Mouse (Mus musculus): ENCODE measurements around the gene Hipk4.
A peak's percentile ranks its signal among the peaks of the same experiment; 100 is the strongest.

Hipk4 gene

DNA sequence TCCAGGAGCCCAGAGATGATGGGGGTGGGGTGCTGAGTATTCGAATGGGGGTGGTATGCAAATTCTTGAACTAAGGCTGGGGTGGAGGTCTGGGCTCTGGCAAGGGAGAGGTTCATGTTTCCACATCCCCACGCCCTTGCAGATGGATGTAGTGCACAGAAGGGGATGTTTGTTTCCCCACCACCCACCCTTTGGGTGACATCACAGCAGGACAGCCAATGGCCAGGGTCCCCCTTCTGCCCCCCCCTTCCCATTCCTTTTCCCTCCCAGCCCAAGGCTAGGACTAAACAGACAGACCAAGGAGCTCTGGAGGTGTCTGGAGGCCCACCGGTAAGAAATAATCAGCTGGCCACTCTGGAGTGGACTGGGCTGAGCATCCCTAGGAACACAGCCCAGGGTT lies 24.0 kb upstream of the Hipk4 start, which contains the start of gene Prx:
Gene Prx (plus strand): TSS at position 289 of the 400 bp plus-strand sequence.
- DNase-seq: no peak

DNA sequence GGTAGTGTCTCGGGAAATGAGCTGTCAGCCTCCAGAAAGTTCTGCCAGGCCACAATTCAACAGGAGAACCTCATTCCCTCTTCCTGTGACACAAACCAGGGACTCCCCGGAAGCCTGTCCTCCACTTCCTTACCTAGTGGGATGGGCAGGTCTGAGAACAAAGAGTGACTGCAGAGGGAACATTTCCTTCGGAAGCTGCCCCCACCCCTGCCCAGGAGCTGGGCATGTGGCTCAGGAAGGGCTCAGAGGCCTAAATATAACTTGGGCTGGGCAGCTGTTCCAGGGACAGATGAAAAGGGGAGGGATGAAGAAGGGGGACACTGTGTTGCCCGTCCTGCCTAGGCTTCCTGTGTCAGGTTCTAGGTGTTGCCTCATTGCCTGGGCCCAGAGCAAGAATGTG lies 21.4 kb upstream of the Hipk4 start:
- DNase-seq: no peak

- DNase-seq: no peak
Measured at GRCm38 (mm10) chr7:27506765-27507370, 16.2 kb upstream of the Hipk4 start.

DNA sequence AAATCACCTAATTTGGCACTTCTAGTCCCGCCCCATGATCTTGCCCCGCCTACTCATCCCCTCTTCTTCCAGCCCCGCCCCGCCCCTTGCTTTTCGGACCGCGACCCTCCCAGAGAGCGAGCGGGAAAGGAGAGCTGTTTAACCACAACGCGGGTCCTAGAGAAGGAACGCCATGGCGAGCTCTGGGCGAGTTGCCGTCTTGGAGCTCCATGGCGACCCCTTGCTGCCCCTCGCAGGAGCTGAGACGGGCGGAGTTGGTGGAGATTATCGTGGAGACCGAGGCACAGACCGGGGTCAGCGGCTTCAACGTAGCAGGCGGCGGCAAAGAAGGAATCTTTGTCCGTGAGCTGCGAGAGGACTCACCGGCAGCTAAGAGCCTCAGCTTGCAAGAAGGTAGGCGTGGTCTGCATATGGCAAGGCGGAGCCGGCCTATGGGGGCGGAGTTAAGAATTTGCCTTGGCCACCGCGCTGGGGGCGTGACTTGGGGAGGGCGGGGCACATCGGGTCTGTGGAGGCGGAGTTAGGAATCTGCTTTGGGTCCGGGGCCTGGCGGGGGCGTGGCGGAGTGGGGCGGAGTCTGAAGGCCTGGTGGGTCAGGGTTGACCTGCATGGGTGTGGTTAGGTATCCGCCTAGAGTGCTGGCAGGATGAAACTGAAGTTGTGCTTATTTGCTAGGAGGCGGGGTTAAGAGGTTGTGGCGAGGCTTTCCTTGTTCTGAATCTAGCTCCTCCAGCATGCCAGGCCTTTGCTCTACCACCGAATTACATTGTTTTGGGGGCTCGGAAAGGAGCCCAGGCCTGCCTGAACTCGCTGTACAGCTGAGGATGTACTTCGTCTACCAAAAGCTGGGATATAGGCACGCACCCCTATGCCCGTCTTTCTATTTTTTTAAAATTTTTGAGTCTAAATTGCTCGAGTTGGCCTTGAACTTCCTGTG lies 15.1 kb upstream of the Hipk4 start:
- peak; percentile 96 to 98 for DNase-seq

- DNase-seq: peak; percentile 65 to 68
Measured at GRCm38 (mm10) chr7:27508648-27509005, 14.4 kb upstream of the Hipk4 start.

GRCm38 (mm10) chr7:27510809-27511208 lies 12.3 kb upstream of the Hipk4 start:
- no peak for DNase-seq

DNA sequence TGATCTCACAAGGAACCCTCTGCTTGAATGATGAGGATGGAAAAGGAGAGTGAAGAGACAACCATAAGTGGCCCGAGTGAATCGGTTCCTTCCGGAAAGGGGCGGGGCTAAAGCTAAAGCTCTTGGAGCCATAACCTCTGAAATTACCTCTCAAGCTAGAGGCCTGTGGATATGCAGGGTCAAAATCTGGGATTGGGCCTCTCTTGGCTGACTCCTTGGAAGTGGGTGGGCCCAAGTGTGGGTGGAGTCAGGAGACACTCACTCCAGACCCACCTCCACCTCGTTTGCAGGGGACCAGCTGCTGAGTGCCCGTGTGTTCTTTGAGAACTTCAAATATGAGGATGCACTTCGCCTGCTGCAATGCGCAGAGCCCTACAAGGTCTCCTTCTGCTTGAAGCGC lies 8.1 kb upstream of the Hipk4 start:
- DNase-seq: no peak

DNA sequence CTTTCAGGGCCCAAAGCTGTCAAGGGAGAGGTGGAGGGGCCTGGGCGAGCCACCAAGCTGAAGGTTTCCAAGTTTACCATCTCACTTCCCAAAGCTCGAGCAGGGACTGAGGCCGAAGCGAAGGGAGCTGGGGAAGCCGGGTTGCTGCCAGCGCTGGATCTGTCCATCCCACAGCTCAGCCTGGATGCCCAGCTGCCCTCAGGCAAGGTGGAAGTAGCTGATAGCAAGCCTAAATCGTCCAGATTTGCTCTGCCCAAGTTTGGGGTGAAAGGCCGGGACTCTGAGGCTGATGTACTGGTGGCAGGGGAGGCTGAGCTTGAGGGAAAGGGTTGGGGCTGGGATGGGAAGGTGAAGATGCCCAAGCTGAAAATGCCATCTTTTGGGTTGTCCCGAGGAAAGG lies 4.8 kb upstream of the Hipk4 start:
- no peak for DNase-seq

GRCm38 (mm10) chr7:27520104-27520503 lies 3.0 kb upstream of the Hipk4 start:
- DNase-seq: no peak

GRCm38 (mm10) chr7:27520599-27520998 lies 2.5 kb upstream of the Hipk4 start:
- DNase-seq: no peak

DNA sequence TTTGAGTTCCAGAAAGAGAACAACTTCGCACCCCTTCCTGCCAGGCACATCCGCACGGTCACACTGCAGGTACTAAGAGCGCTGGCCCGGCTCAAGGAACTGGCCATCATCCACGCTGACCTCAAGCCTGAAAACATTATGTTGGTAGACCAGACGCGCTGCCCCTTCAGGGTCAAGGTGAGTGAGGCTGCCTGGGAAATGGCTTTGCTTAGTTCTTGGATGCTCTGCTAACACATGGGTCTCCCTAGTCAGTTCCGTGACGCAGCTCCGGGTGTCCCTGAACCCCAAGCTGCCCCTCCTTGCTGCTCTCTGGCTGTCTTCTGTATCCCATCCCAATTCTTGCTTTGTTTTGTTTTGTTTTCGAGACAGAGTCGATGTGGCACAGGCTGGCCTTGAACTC lies 738 bp downstream of the Hipk4 start:
- DNase-seq: no peak

DNA sequence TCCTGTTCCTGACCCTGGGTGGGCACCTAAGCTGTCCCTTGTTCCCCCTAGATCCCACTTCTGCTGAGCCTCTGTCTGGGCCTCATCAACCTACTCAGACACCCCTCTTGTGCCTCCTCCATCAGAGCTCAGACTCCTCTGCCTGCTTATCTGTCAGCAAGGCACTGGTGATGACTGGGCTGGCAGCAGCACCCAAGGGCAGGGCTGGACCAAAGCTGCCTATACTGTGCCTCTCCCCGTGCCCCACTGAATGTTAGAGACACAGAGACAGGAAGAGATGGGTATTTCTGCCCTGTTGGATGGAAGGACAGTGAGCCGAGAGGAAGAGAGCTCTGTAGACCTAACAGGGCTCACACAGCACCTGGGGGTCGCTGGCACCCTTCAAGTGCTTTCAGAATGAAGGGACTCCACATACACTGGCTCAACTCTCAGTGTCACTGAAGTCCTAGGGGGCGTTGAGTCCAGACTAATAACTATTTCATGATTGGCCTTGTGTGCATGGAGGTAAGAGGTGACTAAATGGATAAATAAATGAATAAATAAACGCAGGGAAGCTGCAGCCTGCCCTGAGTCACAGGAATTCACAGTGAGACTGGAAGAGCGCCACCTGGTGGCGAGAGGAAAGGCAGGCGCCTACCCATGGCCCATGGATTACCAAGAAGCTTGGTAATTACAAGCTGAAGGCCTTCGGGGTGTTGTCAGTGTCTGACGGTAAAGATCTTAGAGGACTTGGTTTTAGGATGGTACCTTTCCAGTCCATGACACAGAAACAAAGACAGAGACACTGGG lies 3.2 kb downstream of the Hipk4 start:
- peak; percentile 64 to 66 for DNase-seq

DNA sequence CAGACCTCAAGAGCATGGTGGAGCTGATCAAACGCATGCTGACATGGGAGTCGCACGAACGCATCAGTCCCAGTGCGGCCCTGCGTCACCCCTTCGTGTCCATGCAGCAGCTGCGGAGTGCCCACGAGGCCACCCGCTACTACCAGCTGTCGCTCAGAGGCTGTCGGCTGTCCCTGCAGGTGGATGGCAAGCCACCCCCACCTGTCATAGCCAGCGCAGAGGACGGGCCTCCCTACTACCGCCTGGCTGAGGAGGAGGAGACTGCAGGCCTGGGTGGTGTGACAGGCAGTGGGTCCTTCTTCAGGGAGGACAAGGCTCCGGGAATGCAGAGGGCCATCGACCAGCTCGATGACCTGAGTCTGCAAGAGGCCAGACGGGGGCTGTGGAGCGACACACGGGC lies 6.0 kb downstream of the Hipk4 start:
- no peak for DNase-seq

DNA sequence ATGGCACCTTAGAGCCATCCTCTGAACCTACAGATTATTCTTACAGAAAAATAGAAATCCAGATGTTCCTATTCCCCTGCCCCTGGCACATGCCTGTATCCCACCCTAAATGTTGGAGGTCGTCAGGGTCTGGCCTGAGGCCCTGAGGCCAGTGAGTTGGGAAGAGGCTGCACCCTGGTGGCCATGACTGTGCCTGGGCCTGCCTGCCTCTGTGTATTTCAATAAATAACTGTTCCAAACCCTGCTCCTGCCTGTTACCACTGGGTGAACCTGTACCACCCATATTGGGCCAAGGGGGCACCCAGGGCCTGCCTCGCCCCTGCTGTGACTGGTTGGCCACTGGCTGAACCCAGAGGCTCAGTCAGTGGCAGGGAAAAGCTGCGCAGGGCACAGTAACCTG lies 7.9 kb downstream of the Hipk4 start:
- DNase-seq: no peak

DNA sequence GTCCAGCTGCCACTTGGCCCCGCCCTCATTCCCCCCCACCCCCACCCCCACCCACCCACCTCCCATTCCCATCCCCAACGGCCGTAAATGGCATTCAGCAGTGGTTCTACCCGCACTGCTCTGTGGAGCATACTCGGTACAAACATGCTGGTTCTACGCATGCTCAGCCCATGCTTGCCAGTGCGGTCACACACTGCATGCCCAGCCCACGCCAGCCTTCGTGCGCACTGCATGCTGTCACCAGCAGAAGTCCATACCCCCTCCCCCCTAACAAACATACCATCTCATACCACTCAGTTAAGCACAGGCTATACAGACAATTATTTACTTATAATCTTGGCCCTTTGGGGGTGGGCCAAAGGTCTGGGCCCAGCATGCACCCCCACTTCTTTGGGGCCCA lies 8.6 kb downstream of the Hipk4 start:
- DNase-seq: no peak

GRCm38 (mm10) chr7:27532480-27533050 lies 9.5 kb downstream of the Hipk4 start:
- DNase-seq: no peak

GRCm38 (mm10) chr7:27535386-27535785 lies 12.3 kb downstream of the Hipk4 start:
- no peak for DNase-seq

GRCm38 (mm10) chr7:27536618-27537017 lies 13.6 kb downstream of the Hipk4 start:
- DNase-seq: no peak

DNA sequence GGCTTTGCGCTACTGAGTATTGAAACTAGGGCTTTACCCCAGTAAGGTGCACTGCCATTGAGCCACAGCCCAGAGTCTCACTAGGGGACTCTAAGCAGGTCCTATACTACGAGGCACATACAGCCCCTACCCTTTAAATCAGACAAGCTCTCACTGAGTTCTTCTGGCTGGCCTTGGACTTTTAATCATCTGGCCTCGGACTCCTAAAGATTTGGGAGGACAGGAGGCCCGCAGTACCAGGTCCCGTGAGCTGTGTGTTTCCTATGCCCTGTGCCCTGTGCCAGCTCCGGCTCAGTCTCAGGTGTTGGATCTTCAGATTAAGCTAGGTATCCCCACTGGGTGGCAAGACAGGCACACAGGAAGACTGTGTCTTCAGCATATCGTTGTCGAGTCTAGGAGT lies 14.9 kb downstream of the Hipk4 start:
- no peak for DNase-seq

GRCm38 (mm10) chr7:27538797-27539196 lies 15.7 kb downstream of the Hipk4 start:
- DNase-seq: no peak

DNA sequence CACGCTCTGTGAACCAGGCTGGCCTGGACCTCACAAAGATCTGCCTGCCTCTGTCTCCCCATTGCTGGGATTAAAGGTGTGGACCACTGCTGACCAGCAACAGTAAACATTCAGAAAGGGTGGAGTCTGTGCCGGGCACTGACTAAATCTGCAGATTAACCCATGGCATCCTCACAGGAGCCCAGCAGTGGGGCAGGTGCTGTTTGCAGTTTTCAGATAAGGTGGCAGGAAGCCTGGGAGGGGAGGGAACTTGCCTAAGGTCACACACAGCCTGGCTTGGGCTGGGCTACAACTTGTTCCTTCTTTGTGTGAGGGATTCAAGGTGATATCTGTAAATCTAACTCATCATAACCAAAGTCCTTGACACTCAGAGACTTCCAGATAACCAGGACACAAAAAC lies 17.5 kb downstream of the Hipk4 start:
- DNase-seq: no peak

DNA sequence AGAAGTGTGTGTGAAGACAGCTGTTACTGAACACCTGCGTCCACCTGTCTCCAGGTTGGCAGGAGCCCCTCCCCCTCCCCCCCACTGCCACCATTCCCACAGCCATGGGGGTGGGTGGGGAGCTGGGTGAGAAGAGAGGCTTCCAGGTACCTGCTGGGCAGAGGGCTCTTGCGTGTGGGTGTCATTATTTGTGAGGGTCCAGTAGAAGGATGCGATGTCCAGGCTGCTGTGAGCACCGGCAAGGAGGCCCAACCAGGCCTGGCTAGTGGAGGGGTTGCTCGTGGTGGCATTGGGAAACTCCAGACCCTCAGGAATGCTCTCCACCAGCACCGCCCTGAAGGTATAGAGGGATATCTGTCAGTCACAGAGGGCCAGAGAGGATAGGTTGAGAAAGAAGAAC lies 17.9 kb downstream of the Hipk4 start:
- peak in 1 of 2 experiments; percentile 42 for DNase-seq

- DNase-seq: peak; percentile 93 to 96
Measured at GRCm38 (mm10) chr7:27541431-27541830, 18.4 kb downstream of the Hipk4 start.

Measured in thymus, postnatal 36 days (tissue).